Mouse (Mus musculus) heart, postnatal 0 days (tissue): Measurements from ENCODE around the gene Zgpat.

Experiments
- CTCF ChIP-seq: IDR thresholded peaks from 2 replicates; pipeline ENCODE4 v1.5.1; 2016; ENCODE audit warnings: antibody characterized with exemption, control low read depth, low read depth
- EP300 ChIP-seq: IDR thresholded peaks from 2 replicates; pipeline ENCODE4 v1.6.1; 2016; ENCODE audit warnings: antibody characterized with exemption, low read depth

- TF ChIP-seq CTCF (no peak), EP300 (no peak)
Measured at GRCm38 (mm10) chr2:181403722-181404121, 39.0 kb downstream of the Zgpat start.
